Mouse (Mus musculus): ENCODE measurements around the gene Ptpn22. TPM values are rescaled to one million over a fixed set of nuclear protein-coding genes. Genes with fewer than 3 reads are reported as not detected.

Gene Ptpn22
- polyA plus RNA-seq, 2 experiments = 1.3 to 1.5 TPM

DNA sequence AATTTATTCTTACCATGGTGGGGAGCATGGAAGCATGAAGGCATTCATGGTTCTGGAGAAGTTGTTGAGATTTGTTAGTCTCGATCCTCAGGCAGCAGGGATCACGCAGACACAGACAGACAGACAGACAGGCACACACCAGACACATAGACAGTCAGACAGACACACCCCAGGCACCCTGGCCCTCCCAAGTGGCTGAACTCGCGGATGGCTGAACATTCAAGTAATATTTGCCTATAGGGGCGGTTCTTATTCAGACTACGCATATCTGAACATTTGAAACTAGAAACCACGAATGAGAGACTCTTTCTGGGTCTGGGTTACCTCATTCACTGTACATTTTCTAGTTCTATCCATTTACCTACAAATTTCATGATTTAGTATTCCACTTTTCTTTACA is 89.1 kb downstream of the Ptpn22 start:
- H3K27me3 ChIP-seq (ENCODE audit: control insufficient read depth, insufficient read depth, low read length) = no peaks in the 10 kb centered on the region
- no peak overlapping the region for H3K4me2 ChIP-seq (ENCODE audit: low read depth)
- no peak overlapping the region for H3K27ac ChIP-seq
- H3K9ac ChIP-seq (replicated peaks) = no peak overlapping the region
- DNase-seq (ENCODE audit: low read depth in 3 of 3, low spot score in 3 of 3) = no peak
- no peaks in the 10 kb centered on the region for H3K36me3 ChIP-seq (replicated peaks; ENCODE audit: control insufficient read depth, insufficient read depth, low read depth)
- no peak overlapping the region for H3K4me3 ChIP-seq (ENCODE audit: insufficient read depth in 1 of 2, low read depth in 2 of 2, low read length in 2 of 2)
- H3K9me3 ChIP-seq (ENCODE audit: control insufficient read depth, low read length) = no peaks in the 10 kb centered on the region
- ATAC-seq (ENCODE audit: insufficient read depth) = no peak
- no peaks in the 10 kb centered on the region for H3K4me1 ChIP-seq (replicated peaks; ENCODE audit: control insufficient read depth in 2 of 2, insufficient read depth in 2 of 2, low read length in 1 of 2)
- 74% methylated on average over 7 of the region's 7 CpGs for WGBS (ENCODE audit: insufficient replicate concordance)
- no peak for TF ChIP-seq EP300 (IDR thresholded peaks at IDR 0.05; ENCODE audit: low read depth)
- TF ChIP-seq CTCF (IDR thresholded peaks at IDR 0.05; ENCODE audit: low read depth) = no peak

- TF ChIP-seq EP300 (IDR thresholded peaks at IDR 0.05; ENCODE audit: low read depth) (no peak), CTCF (IDR thresholded peaks at IDR 0.05; ENCODE audit: low read depth) (no peak)
- Histone ChIP-seq H3K9ac (replicated peaks) (no peak overlapping the region), H3K4me3 (ENCODE audit: insufficient read depth in 1 of 2, low read depth in 2 of 2, low read length in 2 of 2) (no peak overlapping the region), H3K9me3 (ENCODE audit: control insufficient read depth, low read length) (no peaks in the 10 kb centered on the region), H3K4me1 (replicated peaks; ENCODE audit: control insufficient read depth in 2 of 2, insufficient read depth in 2 of 2, low read length in 1 of 2) (no peaks in the 10 kb centered on the region), H3K36me3 (replicated peaks; ENCODE audit: control insufficient read depth, insufficient read depth, low read depth) (peaks cover 12% of the 10 kb centered on the region), H3K4me2 (ENCODE audit: low read depth) (no peak overlapping the region), H3K27me3 (ENCODE audit: control insufficient read depth, insufficient read depth, low read length) (no peaks in the 10 kb centered on the region), H3K27ac (no peak overlapping the region)
- WGBS (ENCODE audit: insufficient replicate concordance) = 72% methylated on average over 3 of the region's 3 CpGs
- ATAC-seq (ENCODE audit: insufficient read depth) (no peak), DNase-seq (ENCODE audit: low read depth in 3 of 3, low spot score in 3 of 3) (no peak)
Measured at GRCm38 (mm10) chr3:103960622-103961021, 101.0 kb downstream of the Ptpn22 start.

Other genes with a start within 250 kb of the Ptpn22 start
- gene Atg4a-ps, start 213.7 kb upstream of the Ptpn22 start, polyA plus RNA-seq (2012; rRNA removed) = 0.04 and 0.10 TPM in 2 replicates
- 0.15 and 0.23 TPM in 2 replicates for gene Atg4a-ps, start 213.7 kb upstream of the Ptpn22 start, polyA plus RNA-seq (2014; fragmentation: Nextera tagmentation; extraction: Ambion mirVana)
- 1.2 and 1.3 TPM in 2 replicates for gene Olfml3, start 121.8 kb upstream of the Ptpn22 start, polyA plus RNA-seq (2012; rRNA removed)
- gene Olfml3, start 121.8 kb upstream of the Ptpn22 start, polyA plus RNA-seq (2014; fragmentation: Nextera tagmentation; extraction: Ambion mirVana) = 1.7 and 2.0 TPM in 2 replicates
- gene Gm10964, start 120.4 kb upstream of the Ptpn22 start, polyA plus RNA-seq (2012; rRNA removed) = not detected in 2 replicates
- gene Gm10964, start 120.4 kb upstream of the Ptpn22 start, polyA plus RNA-seq (2014; fragmentation: Nextera tagmentation; extraction: Ambion mirVana) = not detected in 2 replicates
- gene Hipk1, start 68.2 kb upstream of the Ptpn22 start, polyA plus RNA-seq (2012; rRNA removed) = 22.4 and 22.7 TPM in 2 replicates
- 17.1 and 18.9 TPM in 2 replicates for gene Hipk1, start 68.2 kb upstream of the Ptpn22 start, polyA plus RNA-seq (2014; fragmentation: Nextera tagmentation; extraction: Ambion mirVana)
- gene Dclre1b, start 50.4 kb upstream of the Ptpn22 start, polyA plus RNA-seq (2012; rRNA removed) = 9.7 and 11.5 TPM in 2 replicates
- 24.9 and 27.4 TPM in 2 replicates for gene Dclre1b, start 50.4 kb upstream of the Ptpn22 start, polyA plus RNA-seq (2014; fragmentation: Nextera tagmentation; extraction: Ambion mirVana)
- gene Ap4b1, start 50.3 kb upstream of the Ptpn22 start, polyA plus RNA-seq (2012; rRNA removed) = 11.0 and 11.4 TPM in 2 replicates
- 12.8 and 15.3 TPM in 2 replicates for gene Ap4b1, start 50.3 kb upstream of the Ptpn22 start, polyA plus RNA-seq (2014; fragmentation: Nextera tagmentation; extraction: Ambion mirVana)
- 0.48 and 1.6 TPM in 2 replicates for gene Gm43064, start 50.2 kb upstream of the Ptpn22 start, polyA plus RNA-seq (2012; rRNA removed)
- gene Gm43064, start 50.2 kb upstream of the Ptpn22 start, polyA plus RNA-seq (2014; fragmentation: Nextera tagmentation; extraction: Ambion mirVana) = 0.10 and 0.34 TPM in 2 replicates
- gene Bcl2l15, start 27.2 kb upstream of the Ptpn22 start, polyA plus RNA-seq (2012; rRNA removed) = 2.0 and 3.2 TPM in 2 replicates
- 1.5 and 1.7 TPM in 2 replicates for gene Bcl2l15, start 27.2 kb upstream of the Ptpn22 start, polyA plus RNA-seq (2014; fragmentation: Nextera tagmentation; extraction: Ambion mirVana)
- gene Rsbn1, start 54.3 kb downstream of the Ptpn22 start, polyA plus RNA-seq (2012; rRNA removed) = 2.6 and 3.3 TPM in 2 replicates
- 3.6 and 3.8 TPM in 2 replicates for gene Rsbn1, start 54.3 kb downstream of the Ptpn22 start, polyA plus RNA-seq (2014; fragmentation: Nextera tagmentation; extraction: Ambion mirVana)
- gene Phtf1, start 108.3 kb downstream of the Ptpn22 start, polyA plus RNA-seq (2012; rRNA removed) = 1.9 and 3.0 TPM in 2 replicates
- gene Phtf1, start 108.3 kb downstream of the Ptpn22 start, polyA plus RNA-seq (2014; fragmentation: Nextera tagmentation; extraction: Ambion mirVana) = 5.9 TPM in 2 replicates